Mouse (Mus musculus) heart, postnatal 25 days (tissue): ENCODE measurements around the gene Sf3b2. TPM values are rescaled to one million over a fixed set of nuclear protein-coding genes. Genes with fewer than 3 reads are reported as not detected.
A peak's percentile ranks its signal among the peaks of the same experiment; 100 is the strongest.
"Not testable (repeated sequence)": the region's sequence is repeated elsewhere in the genome, so short reads cannot be mapped to it uniquely, and the experiment has no call there.

Experiments
- DNase-seq: peaks from one replicate; pipeline ENCODE4 v3.0.0; 2022; ENCODE audit warnings: low spot score
- intact Hi-C: fragments of 180-260 bp; cut with DNase I; formaldehyde crosslinking; loops from one replicate; pipeline ENCODE4 v1.15.1; 2025
- total RNA-seq, 2 experiments: library from RNA; stranded (reverse); gene quantifications; 2 replicates each; pipeline ENCODE4 v1.2.3; 2021

Gene Sf3b2
- total RNA-seq, 2 experiments from 2014 or later, result 110 to 115 TPM

DNA sequence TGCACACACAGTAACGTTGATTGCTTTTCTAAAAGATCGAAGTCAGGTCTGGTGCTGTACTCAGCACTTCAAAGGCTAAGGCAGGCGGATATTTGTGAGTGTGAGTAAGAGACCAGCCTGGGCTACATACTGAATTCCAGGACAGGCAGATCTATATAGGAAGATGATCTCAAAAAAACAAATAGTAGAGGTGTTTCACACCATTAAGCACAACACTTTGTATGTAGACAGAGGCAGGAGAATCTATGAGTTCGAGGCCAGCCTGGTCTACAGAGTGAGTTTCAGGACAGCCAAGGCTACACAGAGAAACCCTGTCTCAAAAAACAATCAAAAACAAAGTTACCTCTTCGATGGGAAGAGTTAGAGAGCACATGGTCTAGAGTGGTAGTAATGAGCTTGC, 19.5 kb downstream of the Sf3b2 start:
- no peak for DNase-seq
- intact Hi-C loops, result loop anchor here (2.0 to 5.0 kb wide), 2 partner anchors 19 to 78 kb away; partner anchors contain the start of gene Sf3b2

DNA sequence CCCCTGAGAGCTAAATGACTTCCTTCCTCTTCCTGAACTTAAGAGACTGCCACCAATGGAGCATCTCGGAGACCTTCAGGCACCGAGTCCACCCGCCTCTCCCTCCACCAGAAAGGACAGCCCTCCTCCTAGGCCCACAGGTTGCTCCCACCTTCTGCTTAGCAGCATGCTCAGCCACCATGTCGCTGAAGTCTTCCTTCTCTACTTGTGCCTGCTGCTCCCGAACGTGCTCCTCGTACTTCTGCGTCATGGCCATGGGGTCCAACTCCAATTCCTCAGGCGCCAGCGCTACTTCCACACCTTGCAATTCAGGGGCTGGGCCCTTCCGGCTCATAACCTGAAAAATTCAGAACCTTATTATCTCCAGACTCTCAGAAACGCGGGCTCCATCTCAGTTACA, 20.6 kb downstream of the Sf3b2 start:
- intact Hi-C loops, result loop anchor here (2.0 to 5.0 kb wide), 2 partner anchors 20 to 77 kb away; partner anchors contain the start of gene Sf3b2
- no peak for DNase-seq

DNA sequence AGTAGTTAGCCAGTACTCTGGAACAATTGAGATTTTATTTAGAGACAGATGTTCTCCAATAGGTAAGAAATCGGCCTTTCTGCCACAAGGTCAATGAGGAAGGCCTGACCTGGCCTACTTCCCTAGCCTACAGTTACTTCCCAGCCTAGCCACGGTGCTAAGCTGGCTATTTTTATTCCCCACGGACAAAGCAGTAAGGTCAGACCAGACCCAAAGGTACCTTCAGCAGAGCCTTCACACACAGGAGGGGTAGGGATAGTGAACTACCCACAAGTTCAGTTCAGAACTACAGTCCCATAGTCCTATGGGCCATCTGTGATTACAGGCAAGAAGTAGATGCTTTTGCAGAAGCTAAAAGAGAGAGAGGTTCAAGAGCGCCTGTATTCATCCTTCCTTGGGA, 21.3 kb downstream of the Sf3b2 start:
- intact Hi-C loops, result loop anchor here (2.0 kb wide), 1 partner anchor 21 kb away; the partner anchor contains the start of gene Sf3b2
- no peak for DNase-seq

DNA sequence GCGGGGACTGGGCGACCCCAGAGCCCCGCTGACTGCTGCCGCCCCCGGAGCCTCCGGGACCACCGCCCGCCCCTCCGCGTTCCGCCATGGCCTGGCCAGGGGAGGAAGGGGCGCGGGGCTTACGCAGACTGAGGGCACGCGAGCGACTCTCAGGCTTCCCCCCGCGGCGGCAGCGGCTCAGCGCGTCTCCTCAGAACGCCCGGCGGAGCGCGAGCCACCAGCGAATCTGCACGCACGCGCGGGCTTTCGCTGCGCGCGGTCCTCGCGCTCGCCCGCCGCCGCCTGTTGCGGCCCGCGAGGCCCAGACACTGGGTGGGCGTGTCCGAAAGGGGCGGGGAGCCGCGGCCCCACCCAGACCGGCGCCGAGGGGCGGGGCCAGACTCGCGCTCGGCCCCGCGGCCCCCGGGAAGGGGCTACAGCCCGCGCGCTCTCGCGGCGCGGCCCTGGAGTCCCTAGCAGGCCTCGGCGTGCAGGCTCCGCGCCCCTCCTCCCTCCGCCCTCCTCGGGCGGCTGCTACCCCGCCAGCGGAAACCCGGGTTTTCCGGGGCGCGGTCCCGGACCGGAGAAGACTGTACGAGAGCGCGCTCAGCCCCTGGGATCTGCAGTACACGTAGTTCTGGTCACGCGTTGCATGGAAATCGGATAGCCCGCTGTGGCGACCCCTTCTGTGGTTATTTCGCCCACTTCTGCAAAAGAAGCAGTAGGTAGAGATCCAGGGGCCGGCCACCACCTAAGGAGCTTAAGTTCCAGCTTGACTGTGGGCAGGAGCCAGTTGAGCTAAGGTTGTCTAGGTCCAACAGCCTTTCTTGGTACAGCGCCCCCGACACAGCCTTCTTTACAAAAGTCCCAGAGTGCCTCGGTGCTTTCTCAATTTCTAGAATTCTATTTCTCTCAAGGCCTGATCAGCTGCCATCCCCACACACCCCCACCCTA, 22.2 kb downstream of the Sf3b2 start, which contains the start of gene Pacs1:
Pacs1 (minus strand) TSS at position 319 of the 933 bp plus-strand sequence.
- intact Hi-C loops, result no loop called here
- peak; percentile 87 for DNase-seq

DNA sequence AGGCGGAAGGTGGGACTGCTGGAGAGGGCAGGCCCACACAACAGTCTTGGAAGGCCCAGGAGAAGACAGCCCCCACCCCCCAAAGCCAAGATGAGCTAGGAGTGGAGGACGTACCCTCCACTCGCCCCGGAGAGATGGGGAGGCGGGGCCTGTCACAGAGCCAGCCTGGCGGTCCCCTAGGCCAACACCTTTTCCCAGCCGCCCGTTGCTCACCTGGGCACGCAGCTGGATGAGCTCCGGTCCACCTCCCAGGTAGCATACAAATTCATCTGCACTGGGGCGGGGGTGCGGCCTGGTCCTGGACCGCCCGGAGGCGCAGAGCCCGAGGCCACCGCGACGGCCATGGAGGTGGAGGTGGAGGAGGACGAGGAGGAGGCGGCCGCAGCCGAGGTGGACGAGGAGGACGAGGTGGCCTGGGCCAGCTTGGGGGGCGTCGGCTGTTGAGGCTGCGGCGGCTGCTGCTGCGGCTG, 22.9 kb downstream of the Sf3b2 start:
- intact Hi-C loops, result no loop called here
- peak; percentile 21 for DNase-seq

DNA sequence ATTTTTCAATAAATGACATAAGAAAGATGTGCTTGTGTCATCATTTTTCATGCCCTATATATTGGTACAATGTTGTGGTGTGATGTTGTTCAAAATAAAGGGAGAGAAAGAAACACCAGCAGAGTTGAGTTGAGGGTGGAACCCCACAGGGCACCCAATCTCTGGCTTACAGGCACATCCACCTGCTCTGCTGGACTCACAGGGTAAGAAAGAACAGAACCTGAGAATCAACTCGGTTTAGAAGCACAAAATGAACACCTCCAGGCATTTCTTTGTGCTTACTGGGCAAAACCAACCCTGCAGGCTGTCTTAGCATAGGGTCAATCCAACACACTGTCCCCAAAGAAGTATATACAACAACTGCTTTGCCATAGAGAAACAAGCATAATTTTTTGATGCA, 23.8 kb downstream of the Sf3b2 start:
- DNase-seq, result no peak
- intact Hi-C loops, result no loop called here

DNA sequence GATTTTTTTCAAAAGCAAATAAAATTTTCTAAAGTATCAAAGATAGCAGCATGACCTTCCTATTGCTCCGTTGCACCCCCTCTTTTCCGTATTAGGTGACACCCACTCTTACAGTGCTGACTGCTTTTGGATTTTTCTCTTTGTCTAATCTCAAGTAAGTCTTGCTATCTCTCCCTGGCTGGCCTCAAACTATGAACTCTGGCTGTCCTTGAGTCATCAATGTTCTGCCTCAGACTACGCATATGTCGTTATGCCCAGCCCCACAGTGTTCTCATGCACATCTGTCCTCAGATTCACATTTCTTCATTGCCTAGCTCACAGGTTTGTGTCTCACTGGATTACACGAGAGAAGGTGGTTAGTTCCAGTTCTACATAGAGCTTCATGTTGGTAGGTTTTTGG, 25.9 kb downstream of the Sf3b2 start:
- DNase-seq, result no peak
- intact Hi-C loops, result no loop called here

DNA sequence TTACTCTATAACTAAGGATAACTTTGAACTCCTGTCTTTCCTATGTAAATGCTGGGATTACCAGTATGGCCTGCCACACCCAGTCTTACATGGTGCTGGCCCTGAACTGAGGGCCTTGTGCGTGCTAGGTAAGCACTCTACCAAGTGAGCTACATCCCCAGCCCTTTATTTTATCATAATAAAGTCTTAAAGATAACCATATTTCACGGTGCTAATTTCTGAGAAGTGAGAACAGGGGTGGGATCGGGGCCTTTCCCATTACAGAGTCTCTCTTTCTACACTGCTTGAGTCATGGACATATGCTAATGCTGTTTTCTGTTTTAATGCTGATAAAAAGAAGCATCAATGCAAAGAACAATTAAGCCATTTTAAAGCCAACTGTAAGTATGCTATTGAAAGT, 26.4 kb downstream of the Sf3b2 start:
- no peak for DNase-seq
- intact Hi-C loops, result no loop called here

DNA sequence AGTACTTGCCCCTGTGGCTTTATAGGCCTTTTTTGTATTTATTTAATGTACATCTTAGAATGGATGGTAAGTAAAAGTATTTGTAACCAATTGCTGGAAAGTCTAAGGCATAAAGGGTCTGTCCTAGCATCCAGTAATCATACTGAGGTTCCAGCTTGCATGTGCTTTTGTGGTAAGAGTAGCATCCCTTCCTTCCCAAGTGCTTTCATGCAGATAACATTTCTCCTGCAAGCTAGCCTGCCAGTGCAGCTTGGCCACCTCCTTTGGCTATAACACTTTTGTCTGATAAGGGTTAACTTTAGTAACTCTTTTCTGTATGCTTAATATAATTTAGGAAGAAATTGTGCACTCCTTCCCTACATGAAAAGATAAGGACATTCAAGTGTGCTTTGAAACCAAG, 27.2 kb downstream of the Sf3b2 start:
- no peak for DNase-seq
- intact Hi-C loops, result no loop called here

DNA sequence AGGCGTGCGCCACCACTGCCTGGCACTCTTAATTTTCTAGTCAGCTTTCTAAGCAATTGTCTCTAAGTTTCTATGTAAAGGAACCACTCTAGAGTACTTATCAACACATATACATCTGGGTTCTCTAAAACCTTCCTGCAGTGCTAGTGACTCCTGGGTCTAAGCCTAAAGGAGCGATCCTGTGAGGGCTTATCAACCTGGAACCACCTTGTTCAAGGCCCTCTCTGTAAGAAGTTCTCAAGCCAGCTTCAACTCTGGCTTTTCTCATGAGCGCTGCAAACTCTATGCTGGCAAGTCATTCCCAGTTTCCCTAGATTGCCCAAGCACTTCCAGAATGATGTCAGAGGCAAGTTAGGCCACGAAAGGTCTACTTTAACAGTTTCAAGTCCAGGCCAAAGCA, 28.2 kb downstream of the Sf3b2 start:
- intact Hi-C loops, result no loop called here
- DNase-seq, result no peak

DNA sequence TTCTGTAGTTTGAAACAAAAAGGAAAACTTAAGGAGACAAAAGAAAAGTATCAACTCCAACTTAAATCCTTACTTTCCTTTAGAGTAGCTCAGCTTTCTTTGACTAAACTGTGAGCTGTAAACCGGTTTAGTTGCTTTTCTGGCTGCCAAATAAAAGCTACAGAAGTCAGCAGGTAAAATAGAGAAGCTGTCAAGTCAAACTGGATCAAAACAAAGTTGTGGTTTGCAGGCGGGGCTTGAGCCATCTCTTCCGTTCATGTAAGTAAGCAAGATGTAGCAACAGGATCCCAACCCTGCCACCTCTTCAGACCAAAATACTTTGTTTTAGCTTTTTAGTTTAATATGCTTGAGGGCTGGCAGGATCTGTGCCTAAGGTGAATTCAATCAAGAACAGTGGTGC, 38.1 kb downstream of the Sf3b2 start:
- no peak for DNase-seq
- intact Hi-C loops, result no loop called here

DNA sequence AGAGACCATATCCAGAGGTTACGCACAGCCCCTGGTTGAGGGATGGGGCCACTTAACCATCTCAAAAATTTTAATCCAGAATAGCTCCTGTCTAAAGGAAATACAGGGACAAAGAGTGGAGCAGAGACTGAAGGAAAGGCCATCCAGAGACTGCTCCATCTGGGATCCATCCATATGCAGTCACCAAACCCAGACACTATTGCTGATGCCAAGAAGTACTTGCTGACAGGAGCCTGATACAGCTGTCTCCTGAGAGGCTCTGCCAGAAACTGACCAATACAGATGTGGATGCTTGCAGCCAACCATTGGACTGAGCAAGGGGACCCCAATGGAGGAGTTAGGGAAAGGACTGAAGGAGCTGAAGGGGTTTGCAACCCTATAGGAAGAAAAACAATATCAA, 58.3 kb downstream of the Sf3b2 start:
- DNase-seq, result not testable (repeated sequence)

DNA sequence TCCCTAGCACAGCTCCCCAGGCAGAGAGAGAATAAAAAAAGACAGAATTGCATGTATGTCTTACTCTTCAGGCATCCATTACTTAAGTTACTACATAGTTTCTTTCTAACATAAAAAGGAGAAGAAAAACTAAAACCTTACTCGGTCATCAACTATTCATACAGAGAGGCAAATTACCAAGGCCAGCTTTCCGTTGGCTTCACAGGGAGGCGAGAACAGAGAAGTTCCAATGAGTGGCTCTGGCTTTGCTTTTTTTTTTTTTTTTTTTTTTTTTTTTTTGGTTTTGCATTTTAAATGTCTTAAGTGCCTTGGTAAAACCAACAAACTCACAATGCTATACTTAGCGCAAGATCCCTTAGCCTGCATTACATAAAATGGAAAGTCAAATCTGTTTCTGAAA, 62.6 kb downstream of the Sf3b2 start:
- intact Hi-C loops, result no loop called here
- no peak for DNase-seq

More for the DNA sequence above, 58.3 kb downstream of the Sf3b2 start:
- intact Hi-C loops, result not testable (repeated sequence)

DNA sequence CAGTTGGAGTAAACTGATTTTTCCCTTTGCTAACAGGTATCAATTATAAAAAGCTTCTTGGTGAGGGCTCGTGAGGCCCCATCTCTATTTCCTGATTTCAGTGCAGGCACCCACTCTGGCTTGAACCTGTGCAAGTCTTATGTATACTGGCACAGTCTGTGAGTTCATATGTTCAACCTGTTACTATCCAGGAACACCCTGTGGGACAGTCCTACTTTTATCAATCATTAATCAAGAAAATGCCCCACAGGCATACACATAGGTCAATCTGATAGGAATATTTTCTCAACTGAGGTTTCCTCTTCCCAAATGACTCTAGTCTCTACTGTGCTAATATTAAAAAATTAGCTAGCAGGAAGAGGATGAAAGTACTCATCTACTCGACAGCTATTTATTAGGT, 65.1 kb downstream of the Sf3b2 start:
- no peak for DNase-seq
- intact Hi-C loops, result no loop called here

DNA sequence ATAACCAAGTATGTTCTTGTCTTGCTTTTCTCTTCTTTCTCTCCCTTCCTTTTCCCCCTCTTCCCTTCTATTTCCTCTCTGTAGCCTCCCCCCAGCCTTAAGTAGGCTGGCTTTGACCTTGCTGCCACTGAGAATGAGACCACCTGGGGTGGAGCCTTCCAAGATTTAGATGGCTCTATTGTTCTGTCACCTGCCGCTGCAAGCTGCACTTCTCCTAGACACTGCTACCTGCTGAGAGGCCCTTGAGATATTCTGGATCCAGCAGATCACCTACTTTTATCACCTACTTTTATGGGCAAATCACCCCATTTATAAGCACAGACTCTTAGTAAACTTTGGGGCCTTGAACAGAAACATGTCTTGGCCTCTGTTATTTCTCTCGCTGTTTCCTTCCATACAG, 70.6 kb downstream of the Sf3b2 start:
- intact Hi-C loops, result no loop called here

DNA sequence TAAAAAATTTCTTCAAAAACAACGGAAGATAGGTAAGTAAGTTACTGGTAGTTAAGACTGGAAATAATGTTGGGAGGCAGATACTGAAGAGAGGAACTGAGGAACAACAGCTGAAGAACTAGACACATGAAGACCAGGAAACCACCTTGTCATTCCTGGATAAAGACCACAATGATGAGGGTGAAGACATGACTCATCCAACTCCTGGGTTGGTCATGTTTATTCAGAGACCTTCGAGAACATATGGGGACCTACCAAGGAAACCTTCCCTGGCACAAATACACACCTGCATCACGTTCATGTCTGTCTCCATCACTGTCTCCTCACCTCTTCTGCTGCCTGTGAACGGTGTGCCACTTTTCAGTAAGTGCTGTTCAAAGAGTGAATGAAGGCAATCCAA, 71.2 kb downstream of the Sf3b2 start:
- intact Hi-C loops, result no loop called here
- DNase-seq, result no peak

More for the DNA sequence above, 70.6 kb downstream of the Sf3b2 start:
- DNase-seq, result no peak

Other genes with a start within 250 kb of the Sf3b2 start
- gene Rin1, start 245.0 kb downstream of the Sf3b2 start, total RNA-seq, result 1 to 10 TPM; 1.6 to 3.4 TPM
- 10 to 100 TPM; 15.3 to 16.1 TPM for gene Cd248, start 227.4 kb downstream of the Sf3b2 start, total RNA-seq
- 1 to 10 TPM; 4.0 to 4.8 TPM for gene Tmem151a, start 209.9 kb downstream of the Sf3b2 start, total RNA-seq
- gene Yif1a, start 206.9 kb downstream of the Sf3b2 start, total RNA-seq, result 10 to 100 TPM; 91.5 to 92.6 TPM
- under 1 TPM in 1 of 2 experiments, not detected in 1; 0.18 TPM for gene Cnih2, start 196.9 kb downstream of the Sf3b2 start, total RNA-seq
- 100 to 1,000 TPM; 178 to 189 TPM for gene Rab1b, start 188.4 kb downstream of the Sf3b2 start, total RNA-seq
- 10 to 100 TPM; 47.1 to 53.0 TPM for gene Klc2, start 176.9 kb downstream of the Sf3b2 start, total RNA-seq
- 10 to 100 TPM; 21.1 TPM for gene Pacs1, start 22.3 kb downstream of the Sf3b2 start, total RNA-seq
- gene Gal3st3, start 2.9 kb upstream of the Sf3b2 start, total RNA-seq, result 10 to 100 TPM; 24.5 to 25.7 TPM
- gene Catsper1, start 40.3 kb upstream of the Sf3b2 start, total RNA-seq, result not detected
- 1 to 10 TPM; 7.4 to 9.6 TPM for gene Cst6, start 54.1 kb upstream of the Sf3b2 start, total RNA-seq
- 10 to 100 TPM; 17.6 to 19.4 TPM for gene Eif1ad, start 71.3 kb upstream of the Sf3b2 start, total RNA-seq
- 100 to 1,000 TPM; 122 to 132 TPM for gene Banf1, start 71.7 kb upstream of the Sf3b2 start, total RNA-seq
- gene Sart1, start 93.2 kb upstream of the Sf3b2 start, total RNA-seq, result 10 to 100 TPM; 45.3 to 58.7 TPM
- under 1 TPM; 0.28 to 0.88 TPM for gene Tsga10ip, start 107.1 kb upstream of the Sf3b2 start, total RNA-seq
- 100 to 1,000 TPM; 289 to 292 TPM for gene Drap1, start 129.5 kb upstream of the Sf3b2 start, total RNA-seq
- gene AI837181, start 129.7 kb upstream of the Sf3b2 start, total RNA-seq, result 10 to 100 TPM; 34.9 to 36.2 TPM
- gene Fosl1, start 152.1 kb upstream of the Sf3b2 start, total RNA-seq, result not detected
- 10 to 100 TPM in 1 of 2 experiments, 1 to 10 TPM in 1; 7.8 to 11.9 TPM for gene Ccdc85b, start 162.4 kb upstream of the Sf3b2 start, total RNA-seq
- 10 to 100 TPM; 45.5 to 51.0 TPM for gene Fibp, start 165.2 kb upstream of the Sf3b2 start, total RNA-seq
- gene Ctsw, start 173.1 kb upstream of the Sf3b2 start, total RNA-seq, result under 1 TPM in 1 of 2 experiments, not detected in 1; 0.45 TPM
- gene Efemp2, start 178.5 kb upstream of the Sf3b2 start, total RNA-seq, result 10 to 100 TPM in 1 of 2 experiments, 1 to 10 TPM in 1; 9.9 to 10.3 TPM
- gene Mus81, start 192.9 kb upstream of the Sf3b2 start, total RNA-seq, result 10 to 100 TPM; 21.0 to 21.5 TPM
- gene Cfl1, start 195.0 kb upstream of the Sf3b2 start, total RNA-seq, result 100 to 1,000 TPM; 209 to 212 TPM
- gene 1700020D05Rik, start 208.3 kb upstream of the Sf3b2 start, total RNA-seq, result 1 to 10 TPM in 1 of 2 experiments, under 1 TPM in 1; 0.78 to 1.0 TPM
- 1 to 10 TPM; 6.2 to 8.1 TPM for gene Snx32, start 215.1 kb upstream of the Sf3b2 start, total RNA-seq